Mouse (Mus musculus): ENCODE results near the gene March1. TPM values are rescaled to one million over a fixed set of nuclear protein-coding genes. Genes with fewer than 3 reads are reported as not detected.

The March1 gene
- total RNA-seq, 2 experiments from 2014 or later: 52.1 to 59.2 TPM

DNA sequence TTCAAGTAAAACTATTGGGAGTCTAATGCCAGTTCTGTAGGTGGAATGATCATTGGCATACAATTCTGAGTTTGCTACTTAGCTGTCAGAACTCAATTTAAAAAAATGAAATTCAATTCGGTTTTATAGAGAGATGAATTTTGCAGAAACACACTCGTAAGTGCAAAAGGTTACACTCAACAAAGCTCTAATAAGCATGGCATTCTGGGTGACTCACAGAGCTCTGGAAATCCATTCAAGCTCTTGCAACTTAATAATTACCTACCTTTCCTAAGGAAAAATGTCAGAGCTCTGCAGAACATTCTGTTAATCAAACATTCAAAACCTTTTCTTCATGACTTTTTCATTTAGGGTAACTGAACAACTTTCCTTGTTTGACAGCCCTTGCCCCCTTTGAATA, 591.9 kb downstream of the March1 start:
- DNase-seq (ENCODE audit: low spot score in 2 of 2): no peak
- intact Hi-C loops (cut with DNase I): no loop called here

DNA sequence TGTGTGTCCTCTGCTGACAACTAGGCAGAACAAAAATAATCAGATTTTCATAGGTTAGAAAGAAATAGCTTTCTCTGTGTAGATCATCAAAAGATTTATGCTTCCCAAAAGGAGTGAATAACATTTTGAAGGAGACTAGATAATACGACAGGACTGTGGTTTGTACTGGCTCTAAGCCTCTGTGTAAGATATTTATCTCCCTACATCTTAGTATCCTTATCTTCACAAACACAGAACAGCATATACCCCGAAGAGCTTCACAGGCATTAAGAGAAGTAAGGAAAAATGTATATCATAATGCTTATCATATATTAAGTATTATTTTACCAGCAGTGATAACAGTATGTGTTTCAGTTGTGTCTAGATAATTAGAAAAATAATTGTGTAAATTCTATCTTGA, 592.6 kb downstream of the March1 start:
- no peak for DNase-seq (ENCODE audit: low spot score in 2 of 2)
- intact Hi-C loops (cut with DNase I): no loop called here

DNA sequence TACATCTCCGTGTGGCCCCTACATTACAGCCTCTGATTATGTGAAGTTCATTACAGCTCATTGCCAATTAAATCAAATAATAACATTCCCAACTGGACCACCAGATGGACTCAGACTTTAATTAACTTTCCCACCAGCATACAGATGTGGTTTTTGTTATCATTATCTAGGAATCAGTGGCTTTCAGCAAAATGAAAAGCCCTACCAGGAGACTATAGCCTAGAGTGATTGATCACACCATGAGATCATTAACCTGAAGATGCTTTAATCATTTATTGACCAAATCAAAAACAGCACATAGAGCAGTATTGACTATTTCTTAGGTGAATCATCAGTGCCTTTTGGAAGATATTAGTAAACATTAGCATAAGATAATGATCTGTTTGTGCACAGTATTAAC, 602.3 kb downstream of the March1 start:
- DNase-seq (ENCODE audit: low spot score in 2 of 2): no peak
- intact Hi-C loops (cut with DNase I): no loop called here

DNA sequence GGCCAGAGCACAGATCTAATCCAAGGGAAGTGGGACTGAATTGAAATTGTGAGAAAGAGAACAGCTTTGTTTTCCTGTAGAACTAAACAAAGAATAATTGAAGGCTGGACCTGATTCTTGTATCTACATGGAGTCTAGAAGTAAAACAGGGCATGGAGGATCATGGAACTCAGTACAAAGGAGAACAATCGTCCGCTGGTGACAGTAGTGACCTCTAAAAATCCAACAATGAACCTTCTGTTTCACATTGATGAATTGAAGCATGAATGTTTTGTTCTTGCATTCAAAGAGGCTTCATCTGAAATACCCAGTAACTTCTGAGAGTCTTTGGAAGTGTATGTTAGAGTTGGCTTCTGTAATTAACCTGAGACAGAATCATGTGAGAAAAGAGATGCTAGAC, 612.2 kb downstream of the March1 start:
- no peak for DNase-seq (ENCODE audit: low spot score in 2 of 2)
- intact Hi-C loops (cut with DNase I): no loop called here

DNA sequence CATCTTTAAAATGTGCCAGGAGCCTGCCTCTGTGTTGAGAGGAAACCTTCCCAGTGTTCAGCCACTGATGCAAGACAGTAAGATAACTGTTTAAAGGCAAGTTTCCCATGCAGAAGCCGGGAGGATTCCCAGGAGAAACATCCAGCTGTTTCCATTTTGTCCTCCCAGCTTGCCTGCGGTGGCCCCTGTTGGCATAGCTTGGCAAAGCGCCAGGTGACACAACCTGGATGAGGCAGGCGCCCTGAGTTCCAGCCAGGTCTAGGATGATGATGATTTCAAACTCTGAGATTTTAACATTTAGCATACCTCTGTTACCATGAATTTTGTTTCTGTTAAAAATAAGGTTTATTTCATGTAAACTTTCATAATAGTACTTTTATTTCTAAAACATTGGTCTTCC, 651.8 kb downstream of the March1 start:
- intact Hi-C loops (cut with DNase I): no loop called here

DNA sequence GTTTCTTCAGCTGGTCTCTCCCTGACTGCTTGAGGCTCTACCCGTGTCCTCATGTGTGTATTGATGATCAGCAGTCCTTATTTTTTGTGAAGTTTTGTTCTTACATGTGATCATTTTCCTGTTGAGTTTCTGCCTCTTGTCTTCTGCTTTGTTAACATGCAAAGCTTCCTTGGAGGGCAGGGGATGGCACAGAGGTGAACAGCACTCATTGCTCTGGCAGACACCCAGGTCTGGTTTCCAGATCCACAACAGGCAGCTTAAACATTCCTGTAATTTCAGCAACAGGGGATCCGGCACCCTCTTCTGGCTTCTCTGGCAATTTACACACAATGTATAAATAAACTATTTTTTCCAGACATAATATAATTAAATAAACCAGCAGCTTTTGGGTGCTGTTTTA, 652.4 kb downstream of the March1 start:
- DNase-seq (ENCODE audit: low spot score in 2 of 2): peak; percentile 4 to 16
- intact Hi-C loops (cut with DNase I): no loop called here

More for the DNA sequence above, 651.8 kb downstream of the March1 start:
- DNase-seq (ENCODE audit: low spot score in 2 of 2): no peak

DNA sequence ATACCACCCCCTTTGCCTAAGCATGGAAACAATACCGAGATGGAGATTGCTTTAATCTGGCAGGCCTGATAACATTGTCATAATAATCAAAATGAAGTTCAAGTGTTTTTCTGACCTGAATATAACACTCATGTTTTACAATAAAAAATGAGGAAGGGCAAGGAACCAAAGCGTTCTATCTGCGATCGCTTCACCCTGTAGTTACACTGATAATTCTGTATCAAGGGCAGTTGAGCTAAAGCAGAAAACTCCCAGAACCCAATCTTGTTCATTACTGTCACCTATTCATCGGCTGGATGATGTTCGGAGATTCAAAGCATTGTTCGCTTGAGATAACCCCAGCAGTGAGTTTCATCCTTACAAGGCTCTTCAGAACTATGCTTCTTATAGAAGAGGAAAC, 700.1 kb downstream of the March1 start:
- DNase-seq (ENCODE audit: low spot score in 2 of 2): no peak
- intact Hi-C loops (cut with DNase I): no loop called here

DNA sequence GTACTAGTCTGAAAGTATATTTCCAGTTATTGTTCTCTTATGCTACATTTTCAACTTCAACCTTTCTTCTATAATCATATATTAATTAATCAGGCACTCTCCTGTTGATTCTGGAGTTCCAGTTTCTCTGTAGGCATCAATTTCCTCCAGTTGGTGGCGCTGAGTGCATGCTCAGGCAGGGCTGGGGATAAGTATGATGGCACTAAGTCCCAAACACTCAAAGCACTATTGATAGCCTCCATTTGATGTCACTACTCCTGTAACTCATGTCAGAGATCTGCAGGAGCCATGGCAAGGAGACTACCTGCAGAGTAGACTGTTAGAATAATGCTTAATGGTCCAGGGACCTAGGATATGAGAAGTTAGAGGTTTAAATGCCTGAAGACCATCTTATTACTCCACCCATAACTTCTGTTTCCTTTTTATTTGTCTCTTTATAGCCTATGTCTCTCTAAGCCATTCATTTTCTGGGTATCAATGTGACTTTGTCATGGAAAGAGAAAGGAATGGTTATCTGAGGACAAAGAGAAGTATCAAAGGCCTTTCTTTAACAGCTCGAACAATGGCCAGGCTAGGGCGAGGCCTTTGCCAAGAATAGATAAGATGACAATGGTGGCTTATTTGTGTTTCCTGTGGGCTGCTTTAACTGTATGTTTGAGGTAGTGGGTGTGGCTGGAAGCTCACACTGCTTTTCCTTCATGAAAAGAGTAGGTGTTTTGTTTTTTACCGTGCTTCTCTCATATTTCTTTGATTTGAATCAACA, 705.5 kb downstream of the March1 start:
- DNase-seq (ENCODE audit: low spot score in 2 of 2): peak; percentile 6 to 26
- intact Hi-C loops (cut with DNase I): loop anchor here (5.0 kb wide), 1 partner anchor 119 kb away; no protein-coding TSS in a partner anchor

DNA sequence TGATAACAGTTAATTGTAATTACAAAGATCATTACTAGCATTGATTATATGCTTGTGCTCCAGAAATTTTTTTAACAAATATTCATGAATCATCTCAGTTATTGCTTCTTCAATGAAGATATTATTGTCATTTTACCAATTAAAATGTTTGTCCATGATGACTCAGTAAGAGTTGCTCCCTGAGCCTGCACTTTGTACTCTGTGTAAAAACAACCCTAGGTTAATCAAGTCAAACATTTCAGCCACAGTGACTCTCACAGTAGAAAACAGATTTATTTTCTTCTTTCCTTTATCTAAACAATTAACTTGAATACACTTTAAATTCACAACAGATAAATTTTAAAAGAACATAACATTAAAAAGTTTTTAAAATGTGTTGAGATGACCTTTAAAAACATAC, 708.7 kb downstream of the March1 start:
- intact Hi-C loops (cut with DNase I): no loop called here
- no peak for DNase-seq (ENCODE audit: low spot score in 2 of 2)

DNA sequence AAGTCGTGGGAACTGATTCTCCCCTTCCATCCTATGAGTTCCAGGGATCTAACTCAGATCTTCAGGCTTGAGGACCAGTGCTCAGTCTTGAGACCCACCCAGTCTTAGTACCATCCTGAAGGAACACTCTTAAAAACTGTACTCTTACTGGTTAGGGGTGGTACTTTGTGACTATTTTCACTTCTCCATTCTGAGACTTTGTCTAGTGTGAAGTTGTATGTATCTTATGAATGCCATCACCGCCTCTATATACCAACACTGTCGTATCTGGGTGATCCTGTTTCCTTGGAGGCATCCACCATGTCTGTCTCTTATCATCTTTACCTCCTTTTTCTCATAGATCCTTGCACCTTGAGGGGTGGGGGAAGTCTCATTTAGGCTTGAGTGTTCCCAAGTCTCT, 714.5 kb downstream of the March1 start:
- no peak for DNase-seq (ENCODE audit: low spot score in 2 of 2)
- intact Hi-C loops (cut with DNase I): no loop called here

DNA sequence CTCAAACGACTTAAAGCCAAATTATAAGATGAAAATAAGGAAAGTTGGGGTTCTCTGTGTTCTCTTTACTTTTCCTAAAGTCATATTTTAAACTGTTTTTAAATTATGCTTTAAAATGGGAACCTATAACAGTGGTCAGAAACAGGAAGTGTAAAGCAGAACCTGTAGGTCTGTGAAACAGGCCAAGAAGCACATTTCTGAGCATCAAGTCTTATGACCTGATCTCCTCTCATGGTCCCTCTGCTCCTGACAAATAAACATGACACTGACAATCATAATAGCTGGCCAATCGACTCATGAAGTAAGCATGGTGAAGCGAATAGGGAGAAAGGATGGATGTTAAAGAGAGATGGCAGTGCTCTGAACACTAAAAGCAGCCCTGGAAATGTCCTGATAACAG, 716.6 kb downstream of the March1 start:
- intact Hi-C loops (cut with DNase I): no loop called here
- DNase-seq (ENCODE audit: low spot score in 2 of 2): no peak

DNA sequence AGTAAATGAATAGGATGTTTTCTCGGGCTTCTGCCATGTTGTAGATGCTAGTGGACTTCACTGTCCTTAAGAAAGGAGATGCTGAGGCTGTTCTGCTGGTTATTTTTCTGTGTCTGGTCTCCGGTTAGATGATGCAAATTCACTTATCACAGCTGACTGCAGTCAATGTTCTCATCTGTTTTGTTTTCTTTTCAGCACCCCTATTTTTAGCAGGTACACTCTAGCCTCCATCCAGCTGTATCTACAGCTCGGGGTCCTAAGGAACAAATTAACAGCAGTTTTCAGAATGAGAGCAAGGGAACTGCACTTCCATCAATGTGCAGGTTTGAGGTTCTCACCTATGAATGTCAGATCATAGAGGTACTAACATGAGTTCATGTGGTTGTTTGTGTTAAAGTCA, 721.9 kb downstream of the March1 start:
- DNase-seq (ENCODE audit: low spot score in 2 of 2): no peak
- intact Hi-C loops (cut with DNase I): no loop called here

DNA sequence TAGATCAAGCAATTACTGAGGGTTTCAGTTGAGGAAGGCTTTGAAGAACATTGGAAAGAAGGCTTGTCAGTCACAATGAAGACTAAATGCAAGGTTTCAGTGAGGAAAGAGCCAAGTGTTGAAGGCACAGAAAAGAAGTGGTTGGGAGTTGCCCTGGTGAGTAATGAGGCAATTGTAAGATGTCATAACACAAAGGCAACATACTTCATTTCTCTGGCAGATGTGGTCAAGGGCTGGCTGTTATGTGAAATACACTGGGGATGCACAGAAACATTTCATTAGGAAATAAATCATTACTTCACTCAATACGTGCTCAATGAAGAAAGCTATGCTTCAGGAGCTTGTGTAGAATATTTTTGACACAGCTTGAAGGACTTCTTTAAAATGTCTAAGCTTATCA, 725.2 kb downstream of the March1 start:
- DNase-seq (ENCODE audit: low spot score in 2 of 2): no peak
- intact Hi-C loops (cut with DNase I): no loop called here

DNA sequence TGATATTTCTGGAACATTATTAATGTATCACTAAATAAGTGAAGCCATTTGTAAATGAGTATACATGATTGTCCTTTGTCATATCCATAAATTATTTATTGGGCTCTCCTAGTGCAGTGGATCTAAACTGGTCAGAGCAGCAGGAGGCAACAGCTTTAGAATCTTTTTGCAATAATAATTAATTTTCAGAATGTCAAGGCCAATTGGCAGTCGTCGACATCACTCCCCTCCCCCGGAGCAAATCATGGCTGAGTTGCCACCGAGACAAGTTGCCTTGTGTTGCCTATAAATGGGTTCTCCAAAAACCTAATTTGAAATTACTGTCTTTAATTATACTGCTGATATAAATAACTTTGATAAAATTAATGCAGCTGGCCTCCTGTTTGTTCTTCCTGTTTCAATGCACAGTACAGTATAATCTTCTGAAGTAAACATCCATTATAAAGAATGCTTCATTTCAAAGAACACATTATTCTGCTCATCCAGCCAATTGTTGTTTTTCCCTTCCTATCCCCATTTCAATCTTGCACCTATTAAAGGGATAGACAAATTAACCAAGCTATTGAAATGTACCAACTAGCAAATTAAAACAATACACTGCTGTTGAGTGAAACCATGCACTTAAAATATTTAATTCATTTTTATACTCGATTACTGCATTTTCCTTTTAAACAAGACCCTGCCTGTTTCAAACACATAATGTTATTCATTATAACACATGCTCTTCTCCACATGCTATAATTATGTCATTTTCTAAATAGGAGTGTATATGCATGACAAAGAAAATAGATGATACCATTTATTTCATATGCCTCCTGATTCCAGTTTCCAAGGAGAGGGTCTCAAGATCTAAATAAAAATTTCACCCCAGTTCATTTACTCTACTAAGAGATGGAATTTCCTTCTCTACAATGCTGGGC, 745.4 kb downstream of the March1 start:
- DNase-seq (ENCODE audit: low spot score in 2 of 2): no peak
- intact Hi-C loops (cut with DNase I): no loop called here

DNA sequence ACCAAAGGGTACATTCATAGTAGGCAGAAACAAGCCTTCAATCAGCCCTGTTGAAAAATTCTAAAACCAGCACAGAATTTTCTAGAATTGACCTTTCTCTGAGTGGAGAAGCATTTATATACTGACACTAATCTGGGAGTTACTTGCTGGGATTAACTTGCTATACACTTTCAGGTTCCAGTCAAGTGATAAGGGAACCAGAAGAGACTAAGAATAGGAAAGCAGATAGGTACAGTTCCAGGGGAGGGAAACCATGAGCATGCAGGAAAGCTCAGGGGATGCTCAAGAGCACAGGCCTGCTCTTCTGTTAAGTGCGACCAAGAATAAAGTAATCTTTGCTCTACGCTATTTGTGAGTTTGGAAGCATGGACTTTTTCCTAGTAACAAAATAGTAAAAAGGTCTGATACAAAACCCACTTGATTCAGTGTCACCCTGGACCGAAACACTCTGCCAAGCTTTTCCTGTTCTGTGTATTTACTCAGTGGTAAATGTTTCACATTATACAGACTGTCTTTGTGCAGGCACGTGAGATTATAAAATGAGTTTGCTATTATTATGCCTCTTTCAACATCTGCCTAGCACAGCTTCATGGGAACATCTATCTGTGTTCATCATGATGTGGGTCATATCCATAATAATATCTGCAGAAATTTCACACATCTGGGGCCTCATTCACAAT, 766.1 kb downstream of the March1 start:
- intact Hi-C loops (cut with DNase I): no loop called here
- DNase-seq (ENCODE audit: low spot score in 2 of 2): no peak

DNA sequence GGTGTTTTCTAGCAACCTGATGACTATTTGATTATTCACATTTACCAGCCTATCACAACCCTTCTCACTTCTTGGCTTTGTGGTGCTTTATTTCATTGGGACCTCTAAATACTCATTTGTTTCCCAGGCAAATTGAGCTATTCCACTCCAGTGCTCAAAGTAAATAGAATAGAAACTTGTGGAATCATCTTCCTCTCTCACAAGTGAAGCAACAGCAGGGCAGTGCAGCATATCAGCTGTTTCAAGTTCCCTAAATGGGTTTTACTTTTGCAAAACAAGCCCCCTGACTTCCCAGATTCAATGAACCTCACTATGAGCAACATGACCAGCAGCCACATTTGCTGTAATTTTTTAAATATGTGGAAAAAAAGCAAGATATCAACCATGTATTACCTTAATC, 768.3 kb downstream of the March1 start:
- intact Hi-C loops (cut with DNase I): no loop called here
- DNase-seq (ENCODE audit: low spot score in 2 of 2): no peak

DNA sequence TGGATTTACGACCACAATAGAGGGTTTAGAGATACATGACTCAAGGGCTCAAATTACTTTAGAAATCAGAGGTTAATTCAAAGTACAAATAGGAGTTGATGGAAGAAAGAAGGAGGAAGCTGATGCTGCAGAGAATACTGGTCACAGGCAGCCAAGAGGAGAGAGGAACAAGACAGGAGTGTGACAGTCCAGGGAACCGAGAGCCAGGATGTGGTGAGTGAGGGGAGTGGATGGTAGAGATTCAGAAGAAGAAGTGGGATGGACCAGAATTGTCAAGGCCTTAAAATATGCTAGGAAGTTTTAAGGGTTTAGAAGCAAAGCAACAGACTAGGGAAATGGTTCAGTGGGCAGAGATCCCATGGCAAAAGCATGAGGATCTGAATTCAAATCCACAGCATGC, 771.0 kb downstream of the March1 start:
- intact Hi-C loops (cut with DNase I): no loop called here
- no peak for DNase-seq (ENCODE audit: low spot score in 2 of 2)

DNA sequence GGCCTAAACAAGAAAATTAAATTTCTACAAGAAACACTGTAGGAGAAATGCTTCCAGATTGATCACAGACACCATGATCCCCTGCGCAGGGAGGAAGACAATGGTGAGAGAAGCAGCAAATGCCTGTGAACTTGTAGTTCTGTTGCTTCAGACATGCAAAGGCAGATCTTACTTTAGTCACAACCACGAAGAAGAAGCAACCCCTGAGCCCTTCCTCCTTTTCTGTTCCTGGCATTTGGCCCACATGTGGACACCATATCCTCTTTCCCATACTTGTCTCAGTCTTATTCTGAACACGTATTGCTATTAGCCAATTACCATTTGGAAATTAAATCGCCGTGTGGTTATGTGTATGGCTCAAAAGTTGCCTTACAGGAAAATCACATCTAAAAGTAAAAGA, 773.9 kb downstream of the March1 start:
- DNase-seq (ENCODE audit: low spot score in 2 of 2): peak; percentile 9 to 15
- intact Hi-C loops (cut with DNase I): no loop called here

DNA sequence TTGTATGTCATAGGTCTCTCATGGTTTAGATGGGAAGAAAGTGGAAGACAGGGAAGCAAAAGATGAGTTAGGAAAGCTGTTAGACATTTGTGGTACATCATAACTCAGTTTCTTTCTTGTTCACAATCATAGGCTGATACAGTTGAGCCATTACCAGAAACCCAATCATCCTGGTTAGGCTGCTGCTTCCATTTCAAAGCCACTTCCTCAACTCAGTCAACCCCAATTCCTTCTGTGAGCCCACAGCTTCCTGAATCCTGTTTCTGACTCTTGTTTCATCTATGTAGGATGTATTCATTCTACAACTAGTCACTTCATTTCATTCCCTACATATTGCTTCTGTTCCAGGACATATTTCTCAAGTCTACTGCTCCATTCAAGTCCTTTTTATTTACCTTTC, 775.2 kb downstream of the March1 start:
- intact Hi-C loops (cut with DNase I): no loop called here

DNA sequence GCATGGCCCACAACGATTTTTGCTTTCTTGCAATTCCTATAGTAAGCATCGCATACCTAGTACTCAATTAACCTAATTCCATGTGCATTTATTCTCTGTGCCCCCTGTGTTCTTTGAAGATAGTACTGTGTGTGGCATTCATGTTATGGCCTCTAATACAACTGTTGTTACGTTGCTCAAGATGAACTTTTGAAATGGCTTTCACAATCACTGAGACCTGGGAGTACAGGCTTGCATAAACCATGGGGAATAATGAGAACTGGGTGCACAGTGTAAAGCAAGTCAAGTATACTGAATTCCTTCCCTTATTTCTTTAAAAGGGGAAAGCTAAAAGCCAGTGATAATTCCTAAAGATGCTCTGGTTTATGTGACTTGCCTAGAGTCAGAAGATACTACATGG, 776.4 kb downstream of the March1 start:
- intact Hi-C loops (cut with DNase I): no loop called here
- DNase-seq (ENCODE audit: low spot score in 2 of 2): no peak

More for the DNA sequence above, 775.2 kb downstream of the March1 start:
- DNase-seq (ENCODE audit: low spot score in 2 of 2): no peak

Data from left cerebral cortex, postnatal 14 days (tissue).